Mouse (Mus musculus): ENCODE results near the gene Zfp335.
"Not testable (repeated sequence)": the region's sequence is repeated elsewhere in the genome, so short reads cannot be mapped to it uniquely, and the experiment has no call there.

Gene Zfp335

DNA sequence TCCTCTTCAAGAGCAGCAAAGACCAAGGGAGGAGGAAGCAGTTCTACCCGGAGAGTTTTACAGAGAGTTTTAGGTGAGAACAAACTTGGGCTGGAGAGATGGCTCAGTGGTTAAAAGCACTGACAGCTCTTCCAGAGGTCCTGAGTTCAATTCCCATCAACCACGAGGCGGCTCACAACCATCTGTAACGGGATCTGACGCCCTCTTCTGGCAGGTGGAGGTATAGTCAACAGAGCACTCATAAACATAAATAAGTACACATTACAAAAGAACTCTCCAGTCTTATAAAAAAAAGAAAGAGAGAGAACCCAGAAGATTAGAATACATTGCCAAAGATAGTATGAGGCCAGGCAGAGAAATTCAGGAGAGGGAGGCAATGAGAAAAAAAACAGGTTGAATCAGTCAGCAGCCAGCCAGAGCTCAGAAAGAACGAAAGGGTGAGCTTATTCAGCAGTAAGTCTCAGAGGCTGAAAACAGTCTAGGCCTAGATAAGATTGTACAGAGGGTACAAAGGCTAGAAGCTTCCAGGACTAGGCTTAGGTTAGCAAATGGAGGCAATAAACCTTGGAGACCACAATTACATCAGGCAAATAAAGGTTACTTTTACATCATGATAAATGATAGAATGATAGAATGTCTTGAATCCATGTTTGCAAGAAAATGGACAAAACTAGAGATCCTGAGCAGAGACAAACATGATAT, 39.8 kb downstream of the Zfp335 start:
- no peak for DNase-seq (ENCODE audit: low spot score in 2 of 2)

GRCm38 (mm10) chr2:164868491-164868890, 43.1 kb downstream of the Zfp335 start:
- no peak for DNase-seq (ENCODE audit: low spot score in 2 of 2)

GRCm38 (mm10) chr2:164867566-164867965, 44.0 kb downstream of the Zfp335 start:
- no peak for DNase-seq (ENCODE audit: low spot score in 2 of 2)

DNA sequence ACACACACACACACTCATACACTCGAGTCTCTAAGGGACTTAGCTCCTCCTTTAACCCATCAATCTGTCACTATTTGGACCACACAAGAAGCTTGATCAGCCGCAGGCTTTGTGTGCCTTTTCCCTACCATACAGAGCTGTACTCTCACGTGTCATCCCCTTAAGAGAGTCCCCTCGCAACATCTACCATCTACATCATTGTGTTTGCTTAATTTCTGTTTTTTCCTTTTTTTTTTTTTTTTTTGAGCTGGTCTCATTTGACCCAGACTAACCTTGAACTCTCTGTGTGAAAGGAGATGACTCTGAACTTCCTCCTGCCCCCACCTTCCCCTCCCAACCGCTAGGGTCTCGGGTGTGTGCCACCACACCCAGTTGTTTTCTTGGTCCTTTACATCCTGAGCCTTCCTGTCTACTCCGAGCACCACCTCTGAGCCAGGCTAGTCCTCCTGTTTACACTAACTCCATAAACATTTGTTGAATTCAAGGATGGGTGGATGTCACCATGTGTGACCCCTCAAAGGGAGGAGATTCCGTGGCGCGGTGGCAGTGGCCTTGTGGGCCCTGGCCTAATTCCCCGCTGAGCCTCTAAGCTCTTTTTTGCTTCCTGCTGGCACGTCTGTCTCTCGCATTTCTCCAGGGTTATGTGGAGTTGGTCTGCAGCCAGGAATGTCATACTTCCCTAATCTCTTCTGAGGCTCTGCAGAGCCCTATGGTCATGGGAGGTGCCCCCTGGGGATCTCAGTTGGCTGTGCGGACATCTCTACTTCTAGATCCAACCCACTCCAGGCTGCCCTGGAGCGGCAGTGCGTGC, 44.6 kb downstream of the Zfp335 start:
- DNase-seq (ENCODE audit: low spot score in 2 of 2): no peak

- DNase-seq (ENCODE audit: low spot score in 2 of 2): no peak
Observed at GRCm38 (mm10) chr2:164864593-164864992, 47.0 kb downstream of the Zfp335 start.

DNA sequence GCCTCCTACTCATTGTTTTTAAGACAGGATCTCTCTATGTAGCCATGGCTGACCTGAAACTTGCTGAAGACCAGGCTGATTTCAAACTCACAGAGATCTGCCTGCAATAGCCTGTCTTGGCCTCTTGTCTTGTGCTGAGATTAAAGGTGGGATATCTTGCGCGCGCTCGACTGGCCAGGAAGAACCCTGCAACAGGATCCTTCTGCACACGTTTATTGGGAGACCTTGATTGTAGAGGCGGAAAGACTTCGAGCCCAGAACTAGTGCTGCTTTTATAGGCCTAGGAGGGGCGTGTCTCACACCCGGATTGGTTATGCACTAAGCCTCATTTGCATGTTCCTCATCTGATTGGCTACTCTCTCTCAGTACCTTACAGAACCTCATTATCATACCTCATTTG, 48.1 kb downstream of the Zfp335 start:
- not testable (repeated sequence) for DNase-seq (ENCODE audit: low spot score in 2 of 2)

DNA sequence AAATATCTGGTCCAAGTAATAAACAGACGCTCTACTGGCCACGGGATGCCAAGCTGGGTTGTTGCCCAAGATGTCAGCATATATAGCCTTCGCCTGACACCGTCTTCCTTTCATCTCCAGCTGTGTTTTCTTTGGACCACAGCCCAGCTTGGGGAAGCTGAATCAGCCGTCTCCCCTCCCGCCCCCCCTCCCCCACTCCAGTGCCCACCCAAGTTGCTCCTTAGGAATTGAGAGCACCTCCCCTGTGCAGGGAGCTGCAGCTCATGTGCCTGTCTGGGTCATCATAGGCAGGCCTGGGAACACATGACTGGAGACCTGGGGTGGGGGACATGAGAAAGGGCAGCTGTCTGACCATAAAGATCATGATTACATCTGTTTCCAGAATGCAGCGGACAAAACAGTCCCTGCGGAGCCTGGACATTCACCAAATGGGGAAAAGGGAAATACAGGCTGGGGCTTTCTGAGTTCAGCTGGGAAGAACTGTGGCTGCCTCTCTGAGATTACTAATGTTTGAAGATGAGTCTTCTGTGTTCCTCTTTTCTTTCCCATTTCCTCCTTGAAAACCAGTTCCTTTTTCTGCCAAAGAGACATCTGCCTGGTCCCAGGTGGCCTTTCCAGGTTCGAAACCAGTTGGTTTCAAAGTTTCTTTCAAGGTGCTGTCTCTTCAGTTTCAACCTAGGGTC, 49.2 kb downstream of the Zfp335 start:
- DNase-seq (ENCODE audit: low spot score in 2 of 2): no peak

DNA sequence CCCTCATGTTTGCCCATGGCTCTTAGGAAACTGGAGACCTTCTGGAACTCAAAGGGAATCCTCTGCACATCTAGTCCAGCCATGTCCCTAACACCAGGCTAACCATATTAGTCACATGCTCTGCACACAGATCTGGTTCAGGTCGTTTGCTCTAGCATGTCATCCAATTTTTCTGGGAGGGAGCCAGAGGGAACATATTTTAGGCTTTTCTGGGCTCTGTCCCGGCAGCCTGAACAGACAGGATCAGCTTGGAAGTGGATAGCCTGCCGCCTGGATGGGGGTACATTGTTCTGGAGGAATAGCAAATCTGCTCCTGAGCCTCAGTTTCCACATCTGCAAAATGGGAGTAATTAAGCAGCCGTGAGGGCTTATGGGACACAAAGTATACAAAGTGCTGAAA, 50.5 kb downstream of the Zfp335 start:
- DNase-seq (ENCODE audit: low spot score in 2 of 2): no peak

- DNase-seq (ENCODE audit: low spot score in 2 of 2): no peak
Observed at GRCm38 (mm10) chr2:164859640-164860432, 51.7 kb downstream of the Zfp335 start.

DNA sequence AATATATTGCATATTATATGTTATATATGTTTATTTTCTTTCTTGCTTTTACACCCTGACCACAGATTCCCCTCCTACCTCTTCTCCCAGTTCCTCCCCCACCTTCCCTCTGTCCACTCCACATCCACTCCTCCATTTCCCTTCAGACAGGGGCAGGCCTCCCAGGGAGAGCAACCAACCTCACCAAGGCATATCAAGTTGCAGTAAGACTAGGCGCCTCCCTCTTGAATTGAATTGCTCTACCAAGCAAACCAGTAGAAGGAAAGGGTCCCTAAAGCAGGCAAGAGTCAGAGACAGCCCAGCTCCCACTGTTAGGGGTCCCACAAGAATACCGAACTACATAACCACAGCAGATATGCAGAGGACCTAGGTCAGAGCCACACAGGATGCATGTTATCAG, 52.4 kb downstream of the Zfp335 start:
- DNase-seq (ENCODE audit: low spot score in 2 of 2): no peak

DNA sequence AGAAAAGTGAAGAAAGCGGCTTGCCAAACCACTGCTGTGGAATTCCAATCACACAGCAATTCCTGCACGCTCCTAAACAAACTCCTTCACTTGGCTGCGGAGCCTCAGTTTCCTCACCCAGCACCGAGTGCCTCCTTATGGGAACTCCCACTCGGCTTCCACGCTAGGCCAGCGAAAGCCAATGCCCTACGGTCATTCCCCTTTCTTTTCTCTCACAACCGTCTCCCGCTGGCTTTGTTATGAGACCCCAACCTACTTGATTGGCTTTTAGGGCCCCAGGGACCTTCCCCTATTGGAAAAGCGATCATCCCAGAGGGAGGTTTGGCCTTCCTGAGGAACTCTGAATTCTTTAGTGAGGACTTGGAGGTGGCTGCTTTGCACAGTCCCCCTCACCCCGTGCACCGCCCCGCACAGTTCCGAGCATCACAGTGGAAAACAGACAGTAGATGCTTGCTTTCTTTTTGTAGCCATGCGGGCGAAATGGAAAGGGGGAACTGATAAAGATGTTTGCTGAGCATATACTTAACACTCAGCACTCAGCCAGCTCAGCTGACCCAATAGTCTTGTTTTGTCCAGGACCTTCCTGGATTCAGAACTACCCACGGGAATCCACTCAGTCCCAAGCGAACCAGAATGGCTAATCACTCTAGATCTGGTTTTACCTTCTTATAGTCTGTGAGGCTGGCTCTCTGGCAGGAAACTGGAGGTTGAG, 53.6 kb downstream of the Zfp335 start:
- no peak for DNase-seq (ENCODE audit: low spot score in 2 of 2)

- DNase-seq (ENCODE audit: low spot score in 2 of 2): no peak
Observed at GRCm38 (mm10) chr2:164857101-164857821, 54.3 kb downstream of the Zfp335 start, which contains the start of gene Pltp. Pltp (minus strand) TSS chr2:164857711.

- no peak for DNase-seq (ENCODE audit: low spot score in 2 of 2)
Observed at GRCm38 (mm10) chr2:164856309-164857100, 55.1 kb downstream of the Zfp335 start.

DNA sequence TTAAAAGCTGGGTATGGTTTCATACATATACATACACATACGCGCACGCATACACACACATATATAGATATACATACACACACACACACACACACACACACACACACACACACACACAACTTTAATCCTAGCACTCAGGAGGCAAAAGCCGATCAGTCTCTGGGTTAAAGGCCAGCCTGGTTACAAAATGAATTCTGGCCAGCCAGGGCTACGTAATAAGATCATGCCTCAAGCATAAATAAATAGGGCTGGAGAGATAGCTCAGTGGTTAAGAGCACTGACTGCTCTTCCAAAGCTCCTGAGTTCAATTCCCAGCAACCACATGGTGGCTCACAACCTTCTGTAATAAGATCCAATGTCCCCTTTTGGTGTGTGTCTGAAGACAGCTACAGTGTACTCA, 56.0 kb downstream of the Zfp335 start:
- not testable (repeated sequence) for DNase-seq (ENCODE audit: low spot score in 2 of 2)

GRCm38 (mm10) chr2:164850061-164850460, 61.5 kb downstream of the Zfp335 start:
- DNase-seq (ENCODE audit: low spot score in 2 of 2): no peak

GRCm38 (mm10) chr2:164845782-164846181, 65.8 kb downstream of the Zfp335 start:
- peak in 1 of 2 experiments; percentile 26 for DNase-seq (ENCODE audit: low spot score in 2 of 2)
